Mouse (Mus musculus): ENCODE measurements around the gene Plekhg4. TPM values are rescaled to one million over a fixed set of nuclear protein-coding genes. Genes with fewer than 3 reads are reported as not detected.
A peak's percentile ranks its signal among the peaks of the same experiment; 100 is the strongest.

Gene Plekhg4
- polyA plus RNA-seq, 1 experiment from 2014 or later, result 0.77 TPM

- no peak for DNase-seq (ENCODE audit: low read depth, low spot score)
- ChIA-PET CTCF (interaction anchor here (0.7 to 1.4 kb wide), 3 partner anchors 12 to 30 kb away, joined by 3 to 6 read pairs (median 5); no protein-coding TSS in a partner anchor), POLR2A (interaction anchor here (0.6 kb wide), 1 partner anchor 62 kb away, joined by 3 read pairs; no protein-coding TSS in a partner anchor)
- in situ Hi-C loops (cut with MboI; ENCODE audit: low pct_unique_long_range_greater_than_20kb), result no loop called here
- no peak for ATAC-seq
- TF ChIP-seq CTCF (IDR thresholded peaks at IDR 0.05), result peak; percentile 69
- H3K27me3 ChIP-seq, result no peaks in the 10 kb centered on the region
These were observed 6.0 kb upstream of the Plekhg4 start for GRCm38 (mm10) chr8:105367107-105367506.

- ChIA-PET POLR2A (interaction anchor here (0.6 to 1.0 kb wide), 2 partner anchors 10 to 25 kb away, joined by 5 read pairs; no protein-coding TSS in a partner anchor), CTCF (interaction anchor here (1.1 to 1.7 kb wide), 3 partner anchors 9 to 25 kb away, joined by 5 to 8 read pairs (median 6); no protein-coding TSS in a partner anchor)
- ATAC-seq (peak; percentile 51), DNase-seq (ENCODE audit: low read depth, low spot score) (no peak)
- in situ Hi-C loops (cut with MboI; ENCODE audit: low pct_unique_long_range_greater_than_20kb), result no loop called here
- H3K27me3 ChIP-seq, result no peaks in the 10 kb centered on the region
- no peak for TF ChIP-seq CTCF (IDR thresholded peaks at IDR 0.05)
These were observed 601 bp upstream of the Plekhg4 start for GRCm38 (mm10) chr8:105372473-105372872.

DNA sequence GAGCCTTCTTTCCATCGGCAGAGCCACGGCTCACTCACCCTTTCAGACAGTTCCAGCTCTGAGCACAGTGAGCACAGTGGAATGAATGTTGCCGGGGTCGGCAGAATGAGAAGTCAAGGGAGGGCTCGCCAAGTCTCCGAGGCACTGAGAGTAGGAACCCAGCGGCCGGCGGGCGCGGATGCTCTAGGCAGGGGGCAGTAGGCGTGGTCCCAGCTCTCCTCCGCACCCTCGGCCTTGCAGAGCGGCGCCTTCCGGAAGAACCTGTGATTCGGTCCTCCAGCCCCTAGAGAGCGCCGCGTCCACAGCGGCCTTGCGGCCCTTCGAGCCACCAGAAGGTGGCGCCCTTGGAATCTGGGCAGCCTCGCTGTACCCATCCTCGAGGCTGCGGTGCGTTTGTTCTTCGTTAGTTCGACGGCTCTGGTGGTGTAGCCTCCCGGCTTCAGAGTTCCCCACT lies 1.5 kb downstream of the Plekhg4 start:
- in situ Hi-C loops (cut with MboI; ENCODE audit: low pct_unique_long_range_greater_than_20kb), result no loop called here
- DNase-seq (ENCODE audit: low read depth, low spot score) (no peak), ATAC-seq (no peak)
- ChIA-PET CTCF (interaction anchor here (1.1 to 1.6 kb wide), 2 partner anchors 12 to 15 kb away, joined by 3 to 5 read pairs; no protein-coding TSS in a partner anchor), POLR2A (no interaction called here)
- no peak for TF ChIP-seq CTCF (IDR thresholded peaks at IDR 0.05)
- no peaks in the 10 kb centered on the region for H3K27me3 ChIP-seq

GRCm38 (mm10) chr8:105378673-105379072 lies 5.6 kb downstream of the Plekhg4 start:
- no peak for TF ChIP-seq CTCF (IDR thresholded peaks at IDR 0.05)
- no peak for ATAC-seq
- H3K27me3 ChIP-seq, result no peaks in the 10 kb centered on the region
- peak; percentile 46 for DNase-seq (ENCODE audit: low read depth, low spot score)
- CTCF ChIA-PET, result interaction anchor here (0.8 to 3.5 kb wide), 4 partner anchors 12 to 106 kb away, joined by 3 to 15 read pairs (median 4); no protein-coding TSS in a partner anchor
- POLR2A ChIA-PET, result no interaction called here
- in situ Hi-C loops (cut with MboI; ENCODE audit: low pct_unique_long_range_greater_than_20kb), result no loop called here

- no peaks in the 10 kb centered on the region for H3K27me3 ChIP-seq
- POLR2A ChIA-PET, result interaction anchor here (1.0 kb wide), 1 partner anchor 9 kb away, joined by 3 read pairs; no protein-coding TSS in a partner anchor
- in situ Hi-C loops (cut with MboI; ENCODE audit: low pct_unique_long_range_greater_than_20kb), result no loop called here
- CTCF ChIA-PET, result interaction anchor here (3.5 kb wide), 1 partner anchor 17 kb away, joined by 15 read pairs; no protein-coding TSS in a partner anchor
- DNase-seq (ENCODE audit: low read depth, low spot score) (no peak), ATAC-seq (no peak)
- TF ChIP-seq CTCF (IDR thresholded peaks at IDR 0.05), result no peak
These were observed 7.2 kb downstream of the Plekhg4 start for GRCm38 (mm10) chr8:105380308-105380707.

DNA sequence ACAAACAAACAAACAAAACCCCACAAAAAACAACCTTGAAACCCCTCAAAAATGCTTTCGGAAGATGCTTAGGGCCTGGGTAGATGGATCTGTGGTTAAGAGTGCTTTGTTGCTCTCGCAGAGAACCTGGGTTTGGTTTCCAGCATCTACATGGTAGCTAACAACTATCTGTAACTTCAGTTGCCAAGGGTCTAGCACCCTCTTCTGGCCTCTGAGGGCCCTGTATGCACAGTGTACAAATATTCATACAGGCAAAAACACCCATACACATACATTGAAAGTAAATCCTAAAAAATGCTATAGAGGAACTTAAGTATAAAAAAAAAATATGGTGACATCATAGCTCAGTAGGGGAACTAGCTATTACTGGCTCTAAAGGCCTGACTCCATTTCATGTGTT lies 11.0 kb downstream of the Plekhg4 start:
- no peak for DNase-seq (ENCODE audit: low read depth, low spot score)
- no peaks in the 10 kb centered on the region for H3K27me3 ChIP-seq
- in situ Hi-C loops (cut with MboI; ENCODE audit: low pct_unique_long_range_greater_than_20kb), result no loop called here
- no peak for ATAC-seq
- ChIA-PET CTCF (interaction anchor here (1.2 to 1.6 kb wide), 3 partner anchors 13 to 30 kb away, joined by 3 to 7 read pairs (median 4); no protein-coding TSS in a partner anchor), POLR2A (no interaction called here)
- no peak for TF ChIP-seq CTCF (IDR thresholded peaks at IDR 0.05)

GRCm38 (mm10) chr8:105387151-105387550 lies 14.1 kb downstream of the Plekhg4 start:
- CTCF ChIA-PET, result interaction anchor here (1.2 to 4.9 kb wide), 2 partner anchors 11 to 12 kb away, joined by 3 to 28 read pairs; no protein-coding TSS in a partner anchor
- peak; percentile 89 for ATAC-seq
- DNase-seq (ENCODE audit: low read depth, low spot score), result peak; percentile 84
- POLR2A ChIA-PET, result interaction anchor here (1.8 kb wide), 1 partner anchor 10 kb away, joined by 6 read pairs; no protein-coding TSS in a partner anchor
- in situ Hi-C loops (cut with MboI; ENCODE audit: low pct_unique_long_range_greater_than_20kb), result no loop called here
- TF ChIP-seq CTCF (IDR thresholded peaks at IDR 0.05), result no peak
- no peaks in the 10 kb centered on the region for H3K27me3 ChIP-seq

DNA sequence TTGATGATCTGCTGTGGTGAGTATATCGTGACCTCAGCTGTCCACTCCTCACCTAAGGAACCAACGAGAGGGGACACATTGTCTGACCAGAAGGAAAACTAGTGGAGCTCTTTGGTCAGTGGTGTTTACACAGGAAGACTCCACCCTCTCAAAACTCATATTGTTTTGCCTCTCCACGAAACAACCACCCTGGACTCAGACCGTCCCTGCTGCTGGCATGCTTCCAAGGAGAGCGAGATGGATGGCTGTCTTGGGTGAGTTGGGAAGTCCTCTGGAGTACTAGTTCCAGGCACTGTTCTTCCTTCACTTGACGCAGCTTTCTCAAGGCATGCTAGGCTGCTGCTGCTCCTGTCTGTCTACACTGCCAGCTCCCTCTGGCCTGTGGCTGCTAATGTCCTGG lies 16.0 kb downstream of the Plekhg4 start:
- ChIA-PET POLR2A (interaction anchor here (0.6 kb wide), 1 partner anchor 331 kb away, joined by 4 read pairs; no protein-coding TSS in a partner anchor), CTCF (interaction anchor here (1.2 to 4.9 kb wide), 2 partner anchors 9 to 13 kb away, joined by 3 to 28 read pairs; no protein-coding TSS in a partner anchor)
- TF ChIP-seq CTCF (IDR thresholded peaks at IDR 0.05), result no peak
- H3K27me3 ChIP-seq, result no peaks in the 10 kb centered on the region
- DNase-seq (ENCODE audit: low read depth, low spot score) (no peak), ATAC-seq (no peak)
- in situ Hi-C loops (cut with MboI; ENCODE audit: low pct_unique_long_range_greater_than_20kb), result no loop called here

- POLR2A ChIA-PET, result interaction anchor here (0.6 kb wide), 1 partner anchor 88 kb away, joined by 5 read pairs; no protein-coding TSS in a partner anchor
- no peaks in the 10 kb centered on the region for H3K27me3 ChIP-seq
- no peak for TF ChIP-seq CTCF (IDR thresholded peaks at IDR 0.05)
- in situ Hi-C loops (cut with MboI; ENCODE audit: low pct_unique_long_range_greater_than_20kb), result no loop called here
- CTCF ChIA-PET, result interaction anchor here (0.8 to 1.1 kb wide), 2 partner anchors 17 to 35 kb away, joined by 3 read pairs; no protein-coding TSS in a partner anchor
- ATAC-seq (no peak), DNase-seq (ENCODE audit: low read depth, low spot score) (no peak)
These were observed 20.2 kb downstream of the Plekhg4 start for GRCm38 (mm10) chr8:105393089-105393787.

GRCm38 (mm10) chr8:105393915-105394314 lies 20.8 kb downstream of the Plekhg4 start:
- DNase-seq (ENCODE audit: low read depth, low spot score) (no peak), ATAC-seq (no peak)
- CTCF ChIA-PET, result interaction anchor here (1.1 kb wide), 1 partner anchor 36 kb away, joined by 3 read pairs; no protein-coding TSS in a partner anchor
- H3K27me3 ChIP-seq, result no peaks in the 10 kb centered on the region
- TF ChIP-seq CTCF (IDR thresholded peaks at IDR 0.05), result no peak
- POLR2A ChIA-PET, result interaction anchor here (0.6 kb wide), 1 partner anchor 87 kb away, joined by 5 read pairs; no protein-coding TSS in a partner anchor
- in situ Hi-C loops (cut with MboI; ENCODE audit: low pct_unique_long_range_greater_than_20kb), result no loop called here
